Mouse (Mus musculus): ENCODE measurements at regions not wholly inside any gene's neighbourhood (a gene's known extent, or its start where the extent isn't known, plus 50 kb on each side); places are given as distances from the start of the nearest gene placed in this dataset.

GRCm38 (mm10) chr2:147709799-147710198 is 337.0 kb downstream of the Foxa2 start:
- H3K4me1 ChIP-seq (ENCODE audit: insufficient read depth) = no peaks in the 10 kb centered on the region
- H3K4me3 ChIP-seq (ENCODE audit: low read depth, low read length) = no peak overlapping the region
- no peak overlapping the region for H3K4me2 ChIP-seq (ENCODE audit: low read depth, low read length)
- no peak for TF ChIP-seq CTCF (IDR thresholded peaks at IDR 0.05; ENCODE audit: low read depth)
- no peak for TF ChIP-seq EP300 (IDR thresholded peaks at IDR 0.05; ENCODE audit: low read depth)
- ATAC-seq (no peak), DNase-seq (no peak)
- H3K27me3 ChIP-seq (ENCODE audit: insufficient read depth, low read length) = no peaks in the 10 kb centered on the region
- H3K36me3 ChIP-seq (replicated peaks; ENCODE audit: insufficient read depth, low read length) = no peaks in the 10 kb centered on the region
- no peaks in the 10 kb centered on the region for H3K9me3 ChIP-seq (ENCODE audit: low read length)
- no peak overlapping the region for H3K27ac ChIP-seq (ENCODE audit: low read depth)
- H3K9ac ChIP-seq (replicated peaks) = no peak overlapping the region

GRCm38 (mm10) chr2:147707156-147707555 is 339.6 kb downstream of the Foxa2 start:
- no peaks in the 10 kb centered on the region for H3K36me3 ChIP-seq (replicated peaks; ENCODE audit: insufficient read depth, low read length)
- H3K4me2 ChIP-seq (ENCODE audit: low read depth, low read length) = no peak overlapping the region
- 77% methylated on average over 6 of the region's 6 CpGs for WGBS (ENCODE audit: insufficient replicate concordance)
- H3K27ac ChIP-seq (ENCODE audit: low read depth) = no peak overlapping the region
- H3K4me1 ChIP-seq (ENCODE audit: insufficient read depth) = no peaks in the 10 kb centered on the region
- no peaks in the 10 kb centered on the region for H3K27me3 ChIP-seq (ENCODE audit: insufficient read depth, low read length)
- no peak overlapping the region for H3K4me3 ChIP-seq (ENCODE audit: low read depth, low read length)
- no peak for DNase-seq
- H3K9ac ChIP-seq (replicated peaks) = no peak overlapping the region
- TF ChIP-seq CTCF (IDR thresholded peaks at IDR 0.05; ENCODE audit: low read depth) = no peak
- no peak for TF ChIP-seq EP300 (IDR thresholded peaks at IDR 0.05; ENCODE audit: low read depth)
- H3K9me3 ChIP-seq (ENCODE audit: low read length) = no peaks in the 10 kb centered on the region
- no peak for ATAC-seq

GRCm38 (mm10) chr2:147703981-147704380 is 342.3 kb downstream of the Pax1 start:
- no peaks in the 10 kb centered on the region for H3K4me1 ChIP-seq (ENCODE audit: insufficient read depth)
- WGBS (ENCODE audit: insufficient replicate concordance) = 76% methylated on average over 10 of the region's 10 CpGs

GRCm38 (mm10) chr2:147702330-147703063 is 340.8 kb downstream of the Pax1 start:
- no peaks in the 10 kb centered on the region for H3K36me3 ChIP-seq (replicated peaks; ENCODE audit: insufficient read depth, low read length)
- no peaks in the 10 kb centered on the region for H3K27me3 ChIP-seq (ENCODE audit: insufficient read depth, low read length)
- no peak overlapping the region for H3K9ac ChIP-seq (replicated peaks)
- H3K4me3 ChIP-seq (ENCODE audit: low read depth, low read length) = no peak overlapping the region
- DNase-seq = no peak
- H3K4me2 ChIP-seq (ENCODE audit: low read depth, low read length) = no peak overlapping the region
- H3K27ac ChIP-seq (ENCODE audit: low read depth) = no peak overlapping the region
- TF ChIP-seq CTCF (IDR thresholded peaks at IDR 0.05; ENCODE audit: low read depth) (no peak), EP300 (IDR thresholded peaks at IDR 0.05; ENCODE audit: low read depth) (no peak)
- no peak for ATAC-seq
- H3K4me1 ChIP-seq (ENCODE audit: insufficient read depth) = no peaks in the 10 kb centered on the region
- no peaks in the 10 kb centered on the region for H3K9me3 ChIP-seq (ENCODE audit: low read length)
- WGBS (ENCODE audit: insufficient replicate concordance) = 46% methylated on average over 6 of the region's 6 CpGs

More at GRCm38 (mm10) chr2:147703981-147704380, 342.3 kb downstream of the Pax1 start:
- DNase-seq = no peak
- Histone ChIP-seq H3K27ac (ENCODE audit: low read depth) (no peak overlapping the region), H3K4me2 (ENCODE audit: low read depth, low read length) (no peak overlapping the region), H3K4me3 (ENCODE audit: low read depth, low read length) (no peak overlapping the region), H3K27me3 (ENCODE audit: insufficient read depth, low read length) (no peaks in the 10 kb centered on the region), H3K36me3 (replicated peaks; ENCODE audit: insufficient read depth, low read length) (no peaks in the 10 kb centered on the region), H3K9ac (replicated peaks) (no peak overlapping the region), H3K9me3 (ENCODE audit: low read length) (no peaks in the 10 kb centered on the region)
- TF ChIP-seq CTCF (IDR thresholded peaks at IDR 0.05; ENCODE audit: low read depth) = no peak
- no peak for TF ChIP-seq EP300 (IDR thresholded peaks at IDR 0.05; ENCODE audit: low read depth)
- no peak for ATAC-seq

GRCm38 (mm10) chr2:147699524-147700081 is 337.9 kb downstream of the Pax1 start:
- ATAC-seq = no peak
- no peaks in the 10 kb centered on the region for H3K4me1 ChIP-seq (ENCODE audit: insufficient read depth)
- no peak for DNase-seq
- 78% methylated on average over 6 of the region's 6 CpGs for whole genome bisulfite sequencing (ENCODE audit: insufficient replicate concordance)
- no peaks in the 10 kb centered on the region for H3K9me3 ChIP-seq (ENCODE audit: low read length)
- H3K4me3 ChIP-seq (ENCODE audit: low read depth, low read length) = no peak overlapping the region
- no peak overlapping the region for H3K27ac ChIP-seq (ENCODE audit: low read depth)
- TF ChIP-seq EP300 (IDR thresholded peaks at IDR 0.05; ENCODE audit: low read depth) = no peak
- TF ChIP-seq CTCF (IDR thresholded peaks at IDR 0.05; ENCODE audit: low read depth) = no peak
- no peaks in the 10 kb centered on the region for H3K36me3 ChIP-seq (replicated peaks; ENCODE audit: insufficient read depth, low read length)
- H3K9ac ChIP-seq (replicated peaks) = no peak overlapping the region
- H3K27me3 ChIP-seq (ENCODE audit: insufficient read depth, low read length) = no peaks in the 10 kb centered on the region
- no peak overlapping the region for H3K4me2 ChIP-seq (ENCODE audit: low read depth, low read length)

- H3K9ac ChIP-seq (replicated peaks) = no peak overlapping the region
- ATAC-seq (no peak), DNase-seq (no peak)
- no peak for TF ChIP-seq CTCF (IDR thresholded peaks at IDR 0.05; ENCODE audit: low read depth)
- TF ChIP-seq EP300 (IDR thresholded peaks at IDR 0.05; ENCODE audit: low read depth) = no peak
- WGBS (ENCODE audit: insufficient replicate concordance) = 81% methylated on average over 10 of the region's 10 CpGs
- H3K9me3 ChIP-seq (ENCODE audit: low read length) = no peaks in the 10 kb centered on the region
- no peaks in the 10 kb centered on the region for H3K27me3 ChIP-seq (ENCODE audit: insufficient read depth, low read length)
- H3K36me3 ChIP-seq (replicated peaks; ENCODE audit: insufficient read depth, low read length) = no peaks in the 10 kb centered on the region
- no peak overlapping the region for H3K27ac ChIP-seq (ENCODE audit: low read depth)
- no peaks in the 10 kb centered on the region for H3K4me1 ChIP-seq (ENCODE audit: insufficient read depth)
- no peak overlapping the region for H3K4me2 ChIP-seq (ENCODE audit: low read depth, low read length)
- H3K4me3 ChIP-seq (ENCODE audit: low read depth, low read length) = no peak overlapping the region
These were observed 330.2 kb downstream of the Pax1 start for GRCm38 (mm10) chr2:147691896-147692295.
